Mouse (Mus musculus) lung, postnatal 0 days (tissue): ENCODE results near the gene Ncor1.

Experiments used
- CTCF ChIP-seq: IDR thresholded peaks from 2 replicates; pipeline ENCODE4 v1.5.1; 2016; ENCODE audit warnings: antibody characterized with exemption, mild to moderate bottlenecking
- EP300 ChIP-seq: IDR thresholded peaks from 2 replicates; pipeline ENCODE4 v1.6.1; 2016; ENCODE audit warnings: antibody characterized with exemption, mild to moderate bottlenecking, control low read depth

- TF ChIP-seq EP300 (no peak), CTCF (no peak)
These were observed 106.4 kb downstream of the Ncor1 start for GRCm38 (mm10) chr11:62351948-62352347.
